Mouse (Mus musculus) bone marrow, adult 2 months (tissue): ENCODE data around the gene Sel1l3. TPM values are rescaled to one million over a fixed set of nuclear protein-coding genes. Genes with fewer than 3 reads are reported as not detected.

Experiments used
- H3K27ac ChIP-seq: fragments of 200-500 bp; 2 replicates; pipeline ENCODE4 v1.5.1; 2012; ENCODE audit warnings: low read depth, mild to moderate bottlenecking, control low read depth, inconsistent platforms, low read length; ENCODE audit not compliant: control insufficient read depth, poor library complexity, insufficient read depth
- H3K4me1 ChIP-seq: fragments of 200-500 bp; 2 replicates; pipeline ENCODE4 v1.6.1; 2011; ENCODE audit warnings: low read length; ENCODE audit not compliant: control insufficient read depth, insufficient read depth
- H3K4me3 ChIP-seq: fragments of 200-500 bp; replicated peaks from 2 replicates; pipeline ENCODE3; 2011; ENCODE audit warnings: mild to moderate bottlenecking, low read depth, low read length, control low read depth; ENCODE audit not compliant: control insufficient read depth
- CTCF ChIP-seq: fragments of 200-500 bp; IDR thresholded peaks from 2 replicates; pipeline ENCODE4 v1.5.1; 2011; ENCODE audit warnings: low read length, control low read depth; ENCODE audit not compliant: control insufficient read depth, insufficient read depth
- POLR2A ChIP-seq: fragments of 200-500 bp; IDR thresholded peaks from 2 replicates; pipeline ENCODE4 v1.6.1; 2011; ENCODE audit warnings: low read depth, mild to moderate bottlenecking, control low read depth, low read length, borderline replicate concordance; ENCODE audit not compliant: control insufficient read depth
- WGBS: fragments of 180-500 bp; shearing (Covaris S2); methylation state at CpG from one replicate; pipeline ENCODE4 v1.1.7; 2018; 5-methylcytosine and 5-hydroxymethylcytosine counted together
- polyA plus RNA-seq: library from polyadenylated mRNA; stranded (reverse); fragments of >200 nt; gene quantifications from 2 replicates; pipeline ENCODE4 v1.2.4, GENCODE M21; 2011; ENCODE audit warnings: low replicate concordance; ENCODE audit not compliant: missing spikeins, insufficient read depth, insufficient read length

Gene Sel1l3
- polyA plus RNA-seq, 1 experiment = not detected

- Histone ChIP-seq H3K27ac (no peak overlapping the region), H3K4me3 (no peak overlapping the region), H3K4me1 (no peaks in the 10 kb centered on the region)
- 63% methylated on average over 4 of the region's 4 CpGs for WGBS
- no peak for TF ChIP-seq CTCF
- TF ChIP-seq POLR2A = no peak
These were observed 3.2 kb downstream of the Sel1l3 start for GRCm38 (mm10) chr5:53210481-53210880.

DNA sequence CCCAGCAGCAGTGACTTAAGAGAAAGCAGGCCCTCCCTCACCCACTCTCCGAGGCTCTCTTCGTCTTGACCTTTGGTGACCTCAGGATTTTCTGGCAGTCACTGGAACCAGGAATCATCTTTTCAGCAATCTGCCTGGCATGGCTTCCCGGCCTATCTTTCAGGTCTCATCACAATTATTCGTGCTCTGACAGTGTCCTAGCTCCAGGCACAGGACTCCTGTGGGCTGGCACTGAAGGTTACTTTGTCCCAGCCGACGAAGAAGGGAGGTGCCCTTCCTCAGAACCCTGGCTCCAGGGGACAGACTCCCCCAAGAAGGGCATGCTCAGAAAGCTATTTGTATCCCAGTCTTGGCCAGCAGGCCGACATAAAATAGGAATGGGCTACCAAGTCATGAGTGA, 4.0 kb downstream of the Sel1l3 start:
- 80% methylated on average over 7 of the region's 7 CpGs for WGBS
- no peaks in the 10 kb centered on the region for H3K4me1 ChIP-seq
- H3K4me3 ChIP-seq = no peak overlapping the region
- H3K27ac ChIP-seq = no peak overlapping the region
- no peak for TF ChIP-seq POLR2A
- TF ChIP-seq CTCF = no peak

DNA sequence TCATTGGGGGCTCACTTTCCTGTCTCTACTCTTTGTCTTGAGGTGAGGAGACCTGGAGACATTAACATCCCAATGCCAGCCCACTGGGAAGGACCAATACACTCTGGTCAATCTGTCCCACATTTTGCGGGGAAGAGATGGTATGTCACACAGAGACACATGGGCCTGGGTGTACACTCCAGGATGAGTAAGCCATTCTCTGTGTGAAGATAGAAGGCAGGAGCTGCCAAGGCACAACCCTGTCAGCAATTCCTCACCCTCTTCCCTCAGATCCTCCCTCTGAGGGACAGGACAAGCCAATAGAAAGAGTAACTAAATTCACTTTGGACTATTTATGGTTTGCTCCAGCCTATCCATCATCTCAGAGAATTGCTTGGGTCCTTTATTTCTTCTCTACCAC, 5.0 kb downstream of the Sel1l3 start:
- H3K4me3 ChIP-seq = no peak overlapping the region
- WGBS = 87% methylated on average over 1 of the region's 1 CpGs
- no peak overlapping the region for H3K27ac ChIP-seq
- no peaks in the 10 kb centered on the region for H3K4me1 ChIP-seq
- no peak for TF ChIP-seq CTCF
- no peak for TF ChIP-seq POLR2A

GRCm38 (mm10) chr5:53206575-53206974, 7.2 kb downstream of the Sel1l3 start:
- TF ChIP-seq CTCF (no peak), POLR2A (no peak)
- 77% methylated on average over 5 of the region's 5 CpGs for WGBS
- Histone ChIP-seq H3K4me3 (no peak overlapping the region), H3K4me1 (no peaks in the 10 kb centered on the region), H3K27ac (no peak overlapping the region)

- TF ChIP-seq POLR2A (no peak), CTCF (no peak)
- H3K4me3 ChIP-seq = no peak overlapping the region
- 43% methylated on average over 8 of the region's 8 CpGs for WGBS
- no peak overlapping the region for H3K27ac ChIP-seq
- no peaks in the 10 kb centered on the region for H3K4me1 ChIP-seq
These were observed 11.0 kb downstream of the Sel1l3 start for GRCm38 (mm10) chr5:53202748-53203147.

DNA sequence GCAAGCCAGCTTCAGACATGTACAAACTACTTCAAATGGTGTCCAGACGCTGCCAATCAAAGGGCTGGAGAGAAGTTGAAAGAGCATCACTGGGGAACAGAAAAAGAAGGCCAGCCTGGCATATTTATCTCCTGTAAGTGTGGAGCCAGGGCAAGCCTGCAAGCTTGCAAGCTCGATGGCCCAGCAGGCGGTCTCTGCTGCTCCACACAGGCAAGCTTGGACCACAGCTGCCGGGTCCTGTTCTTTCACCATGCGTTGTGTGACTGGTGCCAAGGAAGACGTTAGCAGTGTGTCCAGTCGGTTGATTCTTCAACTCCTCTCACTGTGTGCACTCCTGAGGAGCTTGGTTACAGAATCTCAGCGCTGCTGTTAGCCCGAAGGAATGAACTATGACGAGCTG, 12.9 kb downstream of the Sel1l3 start:
- no peak for TF ChIP-seq POLR2A
- TF ChIP-seq CTCF = no peak
- WGBS = 86% methylated on average over 10 of the region's 10 CpGs
- Histone ChIP-seq H3K4me3 (no peak overlapping the region), H3K4me1 (no peaks in the 10 kb centered on the region), H3K27ac (no peak overlapping the region)

DNA sequence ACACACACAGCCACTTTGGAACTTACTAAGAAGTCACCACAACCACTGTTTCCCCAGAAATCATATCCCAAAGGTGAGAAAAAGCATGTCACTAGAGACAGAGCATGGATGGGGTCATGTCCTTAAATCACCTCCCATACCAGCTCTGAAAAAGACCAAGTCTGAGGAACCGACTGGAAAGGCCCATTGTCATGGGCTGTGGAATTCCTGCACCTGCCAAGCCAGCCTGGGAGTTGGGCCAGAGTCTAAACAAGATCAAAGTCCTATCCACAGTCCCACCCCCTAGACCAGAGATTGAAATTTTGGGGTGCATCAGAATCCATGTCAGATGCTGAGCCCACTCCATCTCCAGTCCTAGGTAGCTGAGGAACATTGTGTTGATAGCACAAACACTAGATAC, 15.3 kb downstream of the Sel1l3 start:
- 71% methylated on average over 1 of the region's 1 CpGs for WGBS
- Histone ChIP-seq H3K4me3 (no peak overlapping the region), H3K4me1 (0 out of 2 replicates have a peak, but pooled peaks cover 1% of the 10 kb centered on the region), H3K27ac (no peak overlapping the region)
- TF ChIP-seq POLR2A = no peak
- no peak for TF ChIP-seq CTCF

- WGBS = 70% methylated on average over 10 of the region's 10 CpGs
- TF ChIP-seq CTCF (0 out of 2 replicates have a peak, but pooled peaks have one; percentile 5), POLR2A (no peak)
These were observed 17.2 kb downstream of the Sel1l3 start for GRCm38 (mm10) chr5:53196387-53197088.

More at GRCm38 (mm10) chr5:53196387-53197088, 17.2 kb downstream of the Sel1l3 start:
- Histone ChIP-seq H3K27ac (no peak overlapping the region), H3K4me1 (0 out of 2 replicates have a peak, but pooled peaks cover 1% of the 10 kb centered on the region), H3K4me3 (no peak overlapping the region)
